Comparison of ENCODE assay signal across 8 mouse cellular contexts in genomic region chr7:110061199-110061751, GRCm38 (mm10). TPM values are rescaled to one million over a fixed set of nuclear protein-coding genes. Genes with fewer than 3 reads are reported as not detected.
A peak's percentile ranks its signal among the peaks of the same experiment; 100 is the strongest.
DNase-seq lines count a peak whose midpoint lies in the region; ATAC-seq lines count a peak whose summit lies in the region.

Gene Zfp143, plus strand, starts transcription at chr7:110061217.

- peak within 1 kb of the TSS; percentile 95 for H3K9ac ChIP-seq in hindbrain, embryonic 15.5 days

- DNase-seq in T-cell, adult 2 months (ENCODE audit: low spot score): peak; percentile 100
- peak; percentile 100 for DNase-seq in cerebellum, postnatal 36 days
- peak; percentile 100 for DNase-seq in frontal cortex, postnatal 36 days (ENCODE audit: low spot score in 2 of 2)
- DNase-seq in left cerebral cortex, adult 11 months (ENCODE audit: low spot score): peak; percentile 100
- DNase-seq in lung, postnatal 4 days: peak; percentile 100
- DNase-seq in retina, postnatal 7 days (ENCODE audit: low read depth, low spot score): peak; percentile 100
- DNase-seq in urinary bladder, adult 2 months (ENCODE audit: low spot score): peak; percentile 99

- H3K36me3 ChIP-seq in hindbrain, embryonic 15.5 days: peaks cover 6% of the 10 kb centered on the region; the same call in 1 of the 2 replicates

- H3K4me2 ChIP-seq in hindbrain, embryonic 15.5 days: peak within 1 kb of the TSS; percentile 71

- H3K4me3 ChIP-seq in hindbrain, embryonic 15.5 days: peak within 1 kb of the TSS; percentile 59

- H3K27ac ChIP-seq in hindbrain, embryonic 15.5 days (replicated peaks): peak within 1 kb of the TSS; percentile 100

- under 1% methylated on average over 34 of the region's 34 CpGs for WGBS in hindbrain, embryonic 15.5 days

- ATAC-seq in hindbrain, embryonic 15.5 days (ENCODE audit: low FRiP score, low read depth): peak; percentile 99

- peaks cover 21% of the 10 kb centered on the region for H3K4me1 ChIP-seq in hindbrain, embryonic 15.5 days (replicated peaks)

- H3K9me3 ChIP-seq in hindbrain, embryonic 15.5 days: no peaks in the 10 kb centered on the region

- H3K27me3 ChIP-seq in hindbrain, embryonic 15.5 days: no peaks in the 10 kb centered on the region

RNA-seq across cellular contexts. Expression of gene Zfp143, which starts in this region (rescaled TPM):
- 15.1 and 15.5 TPM in 2 replicates for polyA plus RNA-seq in hindbrain, embryonic 15.5 days (2015; fragmentation: Nextera tagmentation; extraction: Ambion mirVana)
- 13.3 and 14.9 TPM in 2 replicates for polyA plus RNA-seq in urinary bladder, adult 2 months (2012; rRNA removed)

Comparison
In these comparisons a context has a peak if more than half of its experiments do, and no peak if none do; other contexts are left out.
1. Peak in every context shown above with its lines: DNase-seq, ATAC-seq, H3K4me3 ChIP-seq and H3K27ac ChIP-seq.